Mouse (Mus musculus) ES-E14 (cell line): ENCODE measurements around the gene Wdr11.

ENCODE experiments used
- CHD2 ChIP-seq: IDR thresholded peaks from 2 replicates; pipeline ENCODE4 v1.6.1; 2014; ENCODE audit warnings: mild to moderate bottlenecking, low read depth, low read length, inconsistent platforms
- HCFC1 ChIP-seq: IDR thresholded peaks from 2 replicates; pipeline ENCODE4 v1.6.1; 2012; ENCODE audit warnings: low read length, inconsistent platforms, borderline replicate concordance; ENCODE audit not compliant: insufficient read depth
- MAFK ChIP-seq: IDR thresholded peaks from 2 replicates; pipeline ENCODE4 v1.6.1; 2014; ENCODE audit warnings: mild to moderate bottlenecking, low read depth, low read length, inconsistent platforms; ENCODE audit not compliant: insufficient read depth
- ZC3H11A ChIP-seq: IDR thresholded peaks from 2 replicates; pipeline ENCODE4 v1.6.1; 2012; ENCODE audit warnings: low read depth, mild to moderate bottlenecking, inconsistent platforms, low read length, borderline replicate concordance
- ZNF384 ChIP-seq: IDR thresholded peaks from 2 replicates; pipeline ENCODE4 v1.6.1; 2012; ENCODE audit warnings: low read depth, low read length, inconsistent platforms

- TF ChIP-seq HCFC1 (no peak), CHD2 (no peak), ZNF384 (no peak), ZC3H11A (no peak), MAFK (no peak)
These were observed 39.8 kb downstream of the Wdr11 start for GRCm38 (mm10) chr7:129631453-129631852.
